Mouse (Mus musculus) right cerebral cortex, postnatal 25 days (tissue): ENCODE data around the gene Ascl5.

Source experiments
- DNase-seq: peaks from one replicate; pipeline ENCODE4 v3.0.0; 2022

The Ascl5 gene

GRCm38 (mm10) chr1:136050312-136051012 is at the start of gene Ascl5:
Ascl5 (plus strand) TSS chr1:136050804.
- DNase-seq = peak; percentile 27

GRCm38 (mm10) chr1:136001438-136001837 is 49.2 kb upstream of the Ascl5 start:
- DNase-seq = no peak

GRCm38 (mm10) chr1:136006292-136006748 is 44.3 kb upstream of the Ascl5 start, which contains the start of gene Igfn1:
Igfn1 (minus strand) TSS chr1:136006342.
- DNase-seq = no peak

- DNase-seq = no peak
Measured at GRCm38 (mm10) chr1:136007211-136008158, 43.1 kb upstream of the Ascl5 start, which contains the start of gene Tmem9. Tmem9 (plus strand) TSS chr1:136008150.

GRCm38 (mm10) chr1:136008159-136008533 is 42.5 kb upstream of the Ascl5 start:
- DNase-seq = no peak

- DNase-seq = no peak
Measured at GRCm38 (mm10) chr1:136010247-136010646, 40.4 kb upstream of the Ascl5 start.

DNA sequence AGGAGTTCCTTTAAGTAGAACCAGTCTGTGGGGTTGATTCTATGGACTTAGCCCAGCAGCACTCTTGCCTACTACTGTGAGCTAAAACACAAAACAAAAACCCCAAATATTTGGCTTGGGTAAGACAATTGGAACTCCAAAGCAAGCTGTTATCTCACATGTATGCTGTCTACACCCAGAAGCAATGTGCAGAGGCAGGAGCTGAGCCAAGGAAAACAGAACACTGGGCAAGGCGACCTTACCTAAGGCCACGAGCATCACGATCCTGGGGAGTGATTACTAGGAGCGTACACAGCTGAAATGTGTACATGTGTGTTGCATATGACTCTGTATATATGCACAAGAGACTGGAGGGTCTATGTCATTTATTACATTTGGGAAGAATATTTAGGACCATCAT is 37.1 kb upstream of the Ascl5 start:
- DNase-seq = no peak

DNA sequence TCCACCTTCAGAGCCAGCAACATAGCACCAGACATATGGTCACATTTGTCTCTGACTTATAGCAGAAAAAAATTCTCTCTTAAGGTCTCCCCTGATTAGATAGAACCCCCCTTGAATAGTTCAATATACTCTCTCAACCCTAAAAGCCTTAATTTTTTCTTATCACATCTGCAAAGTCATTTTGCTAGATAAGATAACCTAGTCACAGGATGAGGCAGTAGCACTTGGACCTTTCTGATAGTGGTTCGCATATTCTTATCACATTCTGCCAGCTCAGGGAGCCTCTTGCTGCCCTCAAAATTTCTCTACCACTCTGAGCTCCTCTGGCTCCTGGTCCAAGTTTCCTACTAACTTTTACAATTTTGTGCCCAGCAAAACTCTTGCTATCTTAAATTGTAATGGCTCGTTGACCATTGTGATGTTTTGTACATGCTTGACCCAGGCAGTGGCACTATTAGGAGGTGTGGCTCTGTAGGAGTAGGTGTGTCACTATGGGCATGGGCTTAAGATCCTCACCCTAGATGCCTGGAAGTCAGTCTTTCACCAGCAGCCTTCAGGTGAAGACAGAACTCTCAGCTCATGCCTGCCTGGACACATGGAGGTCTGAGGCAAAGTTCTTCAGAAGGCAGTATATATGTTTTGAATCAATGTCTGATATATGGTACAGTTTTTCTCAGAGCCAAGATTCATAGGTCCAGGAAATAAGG is 35.7 kb upstream of the Ascl5 start:
- DNase-seq = no peak

GRCm38 (mm10) chr1:136017307-136017706 is 33.3 kb upstream of the Ascl5 start:
- DNase-seq = no peak

DNA sequence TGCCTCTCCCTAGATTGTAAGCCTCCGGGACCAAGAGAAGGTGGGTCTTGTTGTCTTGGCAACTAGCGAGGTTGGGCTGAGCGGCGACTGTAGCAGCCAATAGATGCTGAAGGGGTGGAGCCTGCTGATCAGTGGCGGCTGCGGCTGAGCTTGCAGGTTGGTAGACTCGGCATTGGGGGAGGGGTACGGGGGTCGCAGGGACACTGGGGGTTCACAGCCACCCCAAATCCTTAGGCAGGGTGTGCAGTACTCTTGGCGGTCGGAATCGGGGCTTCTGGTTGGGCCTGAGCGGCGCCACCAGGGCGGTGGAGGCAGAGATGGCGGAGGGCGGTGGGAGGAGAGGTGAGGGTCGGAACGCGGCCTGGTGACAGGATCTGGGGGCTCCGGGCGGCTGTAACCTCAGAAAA is 32.7 kb upstream of the Ascl5 start:
- peak; percentile 93 for DNase-seq

DNA sequence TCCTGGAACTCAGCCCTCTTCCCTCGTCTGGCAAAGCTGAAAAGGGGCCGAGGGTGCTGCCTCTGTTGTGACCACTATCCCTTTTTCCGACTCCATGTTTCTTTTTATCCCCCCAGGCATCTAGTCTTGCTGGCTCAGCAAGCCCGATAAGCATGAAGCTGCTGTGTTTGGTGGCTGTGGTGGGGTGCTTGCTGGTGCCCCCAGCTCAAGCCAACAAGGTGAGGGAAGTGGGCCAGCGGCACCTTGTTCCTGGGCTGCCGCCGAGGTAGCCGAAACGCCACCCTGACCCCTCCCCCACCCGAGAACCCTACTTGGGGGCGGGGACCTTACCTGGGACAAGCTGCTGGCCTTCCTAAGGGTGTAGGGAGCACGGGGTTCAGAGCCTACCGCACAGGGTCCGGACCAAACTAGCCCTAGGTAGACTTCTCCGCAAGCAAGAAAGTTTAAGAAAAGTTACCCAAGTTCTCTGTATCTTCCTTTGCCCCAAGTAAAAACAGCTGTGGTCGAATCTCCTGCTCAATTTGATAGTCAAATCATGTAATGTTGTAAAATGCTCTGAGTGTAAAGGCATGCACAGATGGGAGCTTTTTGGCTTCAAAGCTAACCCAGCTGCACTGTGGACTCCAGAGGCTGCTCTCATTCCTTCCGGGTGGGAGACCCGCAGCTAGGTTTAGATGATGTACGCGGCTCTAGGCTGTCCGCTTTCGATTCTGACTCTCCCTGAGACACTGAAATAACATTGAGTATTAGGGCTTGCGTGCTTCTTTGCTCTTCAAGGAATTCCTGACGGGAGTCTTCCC is 32.0 kb upstream of the Ascl5 start:
- DNase-seq = peak; percentile 24

GRCm38 (mm10) chr1:136030201-136030600 is 20.4 kb upstream of the Ascl5 start:
- DNase-seq = no peak

GRCm38 (mm10) chr1:136031697-136032096 is 18.9 kb upstream of the Ascl5 start:
- DNase-seq = no peak

GRCm38 (mm10) chr1:136032961-136033360 is 17.6 kb upstream of the Ascl5 start:
- no peak for DNase-seq

- peak; percentile 35 for DNase-seq
Measured at GRCm38 (mm10) chr1:136038746-136039538, 11.7 kb upstream of the Ascl5 start.

DNA sequence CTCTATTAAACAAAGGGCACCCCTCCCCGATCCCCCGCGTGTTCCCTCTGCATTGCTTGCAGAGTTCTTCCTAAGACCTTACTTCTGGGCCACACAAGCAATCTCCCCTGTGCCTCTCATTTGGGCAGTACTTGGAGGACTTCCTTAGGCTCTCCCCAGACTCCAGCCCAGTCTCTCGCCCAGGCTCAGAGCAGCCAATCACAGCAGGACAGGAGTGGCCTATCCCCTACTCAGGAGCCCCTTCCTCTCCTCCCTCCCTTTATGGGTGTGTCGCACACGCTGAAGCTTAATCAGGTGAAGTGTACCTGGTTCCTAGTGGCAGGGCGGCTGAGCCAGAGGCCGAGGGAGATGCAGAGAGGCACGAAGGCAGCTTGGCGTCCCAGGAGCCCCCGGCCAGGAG is 10.2 kb upstream of the Ascl5 start:
- DNase-seq = no peak

DNA sequence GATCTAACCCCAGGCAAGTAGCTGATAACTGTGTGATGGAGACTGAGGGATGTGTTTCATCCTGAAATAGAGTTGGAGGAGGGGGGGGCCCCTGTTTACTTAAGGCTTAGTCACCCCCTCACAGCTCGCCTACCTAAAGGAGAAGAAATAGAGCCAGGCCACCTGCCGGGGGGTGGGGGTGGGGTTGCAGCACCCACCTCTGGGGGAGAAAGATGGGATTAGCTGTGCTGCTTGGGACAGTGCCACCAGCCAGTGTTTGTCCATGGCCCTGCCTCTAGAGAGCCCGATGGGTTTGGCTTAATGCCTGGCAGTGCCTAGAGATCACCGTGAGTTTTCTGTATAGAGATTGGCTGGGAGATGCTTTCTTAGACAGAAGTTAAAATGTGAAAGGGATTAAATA is 9.7 kb upstream of the Ascl5 start:
- no peak for DNase-seq

DNA sequence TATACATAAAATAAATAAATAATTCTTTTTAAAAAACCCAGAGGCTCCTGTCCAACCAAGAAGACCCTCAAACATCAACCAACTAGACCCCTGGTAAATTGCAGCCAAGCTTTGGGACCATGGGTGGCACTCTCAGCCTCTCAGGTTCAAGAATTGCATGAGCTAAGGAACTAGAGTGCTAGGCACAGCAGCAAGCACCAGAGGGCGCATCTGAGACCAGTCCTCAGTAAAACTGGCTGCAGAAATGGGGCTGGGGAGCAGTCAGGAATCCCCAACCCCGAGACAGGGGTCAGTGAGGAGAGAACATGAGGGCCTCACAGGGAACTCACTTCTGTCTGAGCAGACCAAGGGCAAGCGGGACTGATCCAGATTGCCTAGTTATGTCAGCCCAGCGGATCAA is 4.8 kb upstream of the Ascl5 start:
- DNase-seq = peak; percentile 66

DNA sequence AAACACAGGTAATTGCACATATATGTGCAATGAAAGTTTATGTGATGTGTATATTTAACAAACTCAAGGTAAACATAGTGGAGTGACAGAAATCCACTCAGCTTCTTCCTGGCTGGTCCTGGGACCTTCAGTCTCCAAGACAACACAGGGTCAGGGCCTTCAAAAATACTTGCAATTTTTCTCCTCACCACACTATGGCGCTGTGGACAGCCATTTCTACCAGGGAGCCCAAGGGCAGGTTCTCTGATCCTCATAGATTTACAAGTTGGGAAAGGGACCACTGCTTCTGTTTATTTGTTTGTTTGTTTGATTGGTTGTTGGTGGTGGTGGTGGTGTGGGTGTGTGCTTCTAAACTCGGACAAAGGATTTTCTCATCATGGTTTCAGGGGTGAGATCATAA is 3.2 kb upstream of the Ascl5 start:
- no peak for DNase-seq

- no peak for DNase-seq
Measured at GRCm38 (mm10) chr1:136047894-136048293, 2.7 kb upstream of the Ascl5 start.

DNA sequence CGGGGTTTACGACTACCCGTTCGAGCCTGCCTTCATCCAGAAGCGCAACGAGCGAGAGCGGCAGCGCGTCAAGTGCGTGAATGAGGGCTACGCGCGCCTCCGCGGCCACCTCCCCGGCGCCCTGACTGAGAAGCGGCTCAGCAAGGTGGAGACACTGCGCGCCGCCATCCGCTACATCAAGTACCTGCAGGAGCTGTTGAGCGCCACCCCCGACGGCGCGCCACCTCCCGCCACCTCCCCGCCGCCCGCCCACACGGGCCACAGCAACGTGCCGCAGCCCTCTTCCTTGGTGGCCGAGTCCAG is 360 bp downstream of the Ascl5 start:
- DNase-seq = peak; percentile 56

- DNase-seq = peak; percentile 71
Measured at GRCm38 (mm10) chr1:136051465-136051864, 861 bp downstream of the Ascl5 start.
